Mouse (Mus musculus) intestine, postnatal 0 days (tissue): ENCODE measurements around the gene Ern1. TPM values are rescaled to one million over a fixed set of nuclear protein-coding genes. Genes with fewer than 3 reads are reported as not detected.
"Not testable (repeated sequence)": the region's sequence is repeated elsewhere in the genome, so short reads cannot be mapped to it uniquely, and the experiment has no call there.

Experiments used
- ATAC-seq: fragments of 200-750 bp; cut with Nextera tagmentation; 2 replicates; pipeline ENCODE4 v1.8.0; 2017; ENCODE audit warnings: mild to moderate bottlenecking, moderate TSS enrichment, moderate library complexity
- H3K27ac ChIP-seq: fragments of 300-500 bp; sonication (generic); 2 replicates; pipeline ENCODE4 v1.5.1; 2014; ENCODE audit warnings: mild to moderate bottlenecking, low read depth, low read length, moderate library complexity
- H3K27me3 ChIP-seq: fragments of 300-500 bp; sonication (generic); replicated peaks from 2 replicates; pipeline ENCODE4 v1.6.1; 2014; ENCODE audit warnings: low read length, mixed read lengths; ENCODE audit not compliant: control insufficient read depth, insufficient read depth
- H3K36me3 ChIP-seq: fragments of 300-500 bp; sonication (generic); 2 replicates; pipeline ENCODE4 v1.6.1; 2014; ENCODE audit warnings: mild to moderate bottlenecking, moderate library complexity; ENCODE audit not compliant: control insufficient read depth, insufficient read depth
- H3K4me1 ChIP-seq: fragments of 300-500 bp; sonication (generic); replicated peaks from 2 replicates; pipeline ENCODE4 v1.6.1; 2014; ENCODE audit warnings: antibody characterized with exemption, low read length, mixed read lengths; ENCODE audit not compliant: control insufficient read depth, insufficient read depth
- H3K4me2 ChIP-seq: fragments of 300-500 bp; sonication (generic); replicated peaks from 2 replicates; pipeline ENCODE4 v1.6.1; 2014; ENCODE audit warnings: low read depth, mild to moderate bottlenecking, moderate library complexity
- H3K4me3 ChIP-seq: fragments of 300-500 bp; sonication (generic); 2 replicates; pipeline ENCODE4 v1.5.1; 2014; ENCODE audit warnings: low read depth, low read length
- H3K9ac ChIP-seq: fragments of 300-500 bp; sonication (generic); 2 replicates; pipeline ENCODE4 v1.6.1; 2014; ENCODE audit warnings: mild to moderate bottlenecking, low read depth, low read length
- H3K9me3 ChIP-seq: fragments of 300-500 bp; sonication (generic); 2 replicates; pipeline ENCODE4 v1.6.1; 2016; ENCODE audit warnings: mixed run types; ENCODE audit not compliant: control insufficient read depth
- CTCF ChIP-seq: sonication (generic); IDR thresholded peaks from 2 replicates; pipeline ENCODE4 v1.5.1; 2016; ENCODE audit warnings: low read depth, mild to moderate bottlenecking, control low read depth, antibody characterized with exemption, moderate library complexity
- WGBS: fragments of 180-500 bp; shearing (Covaris S2); extraction: QIAGEN DNeasy Blood & Tissue Kit; methylation state at CpG from one replicate; pipeline ENCODE4 v1.1.7; 2014; 5-methylcytosine and 5-hydroxymethylcytosine counted together
- polyA plus RNA-seq: library from polyadenylated mRNA; unstranded; fragments of >200 nt; fragmentation: Nextera tagmentation; extraction: Ambion mirVana; gene quantifications from 2 replicates; pipeline ENCODE4 v1.2.1, GENCODE M21; 2015

Ern1 gene
- polyA plus RNA-seq, 1 experiment from 2014 or later, result 1.6 TPM

DNA sequence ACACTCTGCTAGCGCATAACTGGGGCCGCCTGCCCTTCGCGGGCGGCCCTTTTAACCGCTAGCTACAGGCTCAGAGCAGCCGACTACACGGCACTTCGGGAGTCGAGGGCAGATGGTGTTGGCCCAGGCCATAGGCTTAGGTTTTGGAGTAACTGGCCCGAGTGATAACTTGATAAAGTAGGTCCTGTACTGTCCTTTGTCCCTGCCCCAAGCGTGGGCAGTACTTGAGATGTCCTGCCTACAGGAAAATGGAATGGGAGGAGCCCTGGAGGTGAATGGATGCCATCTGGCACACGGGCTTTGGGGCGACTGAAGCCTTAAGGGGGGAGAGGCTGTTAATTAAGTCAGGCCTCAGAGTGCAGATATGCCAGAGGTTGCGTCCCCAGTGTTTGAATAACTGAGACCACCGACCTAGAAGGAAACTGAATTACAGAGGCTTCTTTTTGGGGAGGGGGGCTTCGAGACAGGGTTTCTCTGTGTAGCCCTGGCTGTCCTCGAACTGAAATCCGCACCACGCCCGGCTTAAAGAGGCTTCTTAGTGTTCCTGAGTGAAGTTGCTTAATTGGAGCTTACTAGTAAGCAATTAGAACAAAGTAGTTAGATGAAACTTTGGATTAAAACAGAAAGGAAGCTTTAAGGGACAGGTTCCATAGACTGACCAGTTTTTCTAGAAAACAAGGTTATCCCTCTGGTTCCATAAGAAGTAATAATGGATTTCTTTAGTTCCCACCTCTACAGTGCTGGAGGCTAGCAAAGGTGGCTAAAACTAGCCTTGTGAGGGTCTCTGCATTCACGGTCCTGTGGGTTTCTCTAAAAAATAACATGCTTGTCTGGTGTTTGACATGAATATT lies 13.9 kb upstream of the Ern1 start:
- peak overlapping the region; percentile 96 for H3K9ac ChIP-seq
- 3% methylated on average over 22 of the region's 22 CpGs for WGBS
- peak; percentile 51 for ATAC-seq
- no peaks in the 10 kb centered on the region for H3K27me3 ChIP-seq
- H3K4me1 ChIP-seq, result no peaks in the 10 kb centered on the region; the same call in 1 of the 2 replicates
- H3K36me3 ChIP-seq, result peaks cover 2% of the 10 kb centered on the region; the same call in 1 of the 2 replicates
- H3K4me3 ChIP-seq, result peak overlapping the region; percentile 81
- peak overlapping the region; percentile 91 for H3K4me2 ChIP-seq
- no peak for TF ChIP-seq CTCF
- H3K27ac ChIP-seq, result peak overlapping the region; percentile 93
- no peaks in the 10 kb centered on the region for H3K9me3 ChIP-seq

DNA sequence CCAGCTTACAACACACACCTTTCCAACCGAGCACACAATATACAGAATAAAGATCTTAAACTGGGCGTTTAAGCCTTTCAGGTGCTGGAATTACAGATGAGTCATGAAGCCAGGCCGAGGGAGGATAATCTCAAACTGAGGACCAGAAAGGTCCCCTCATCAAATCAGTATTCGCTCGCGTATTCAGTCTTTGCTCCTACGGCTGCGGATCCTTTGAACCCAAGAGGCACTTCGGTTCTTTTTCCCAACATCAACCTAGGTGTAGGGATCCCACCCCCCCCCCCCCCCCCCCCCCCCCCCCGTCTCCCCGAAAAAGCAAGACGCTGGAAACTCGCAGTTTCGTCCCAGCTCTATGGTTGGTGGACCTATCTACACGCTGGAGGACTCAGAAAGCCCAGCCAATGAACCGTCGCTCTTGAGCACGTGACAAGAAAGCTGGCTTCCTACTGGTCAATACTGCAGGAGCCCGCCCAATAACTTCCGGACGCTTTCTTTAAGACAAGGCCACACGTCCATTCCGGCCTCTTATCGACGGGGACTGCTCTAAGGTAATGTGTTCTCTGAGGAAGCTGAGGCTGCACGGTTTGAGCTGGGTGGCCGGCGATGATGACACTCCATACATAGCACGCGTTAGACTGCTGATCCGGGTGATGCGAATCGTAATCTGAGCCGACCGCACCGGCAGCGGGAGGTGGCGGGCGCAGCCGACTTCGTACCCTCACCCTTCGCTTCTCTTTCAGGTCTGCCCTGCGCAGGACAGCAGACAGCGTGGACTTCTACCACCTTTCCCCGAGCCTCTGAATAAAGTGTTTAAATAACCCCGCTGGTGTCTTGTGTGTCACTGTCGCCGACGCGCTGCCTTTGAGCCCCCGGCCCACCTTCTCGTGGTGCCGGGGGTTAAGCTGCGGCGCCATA lies 13.0 kb upstream of the Ern1 start:
- Histone ChIP-seq H3K4me2 (peak overlapping the region; percentile 91), H3K36me3 (no peaks in the 10 kb centered on the region; the same call in 1 of the 2 replicates), H3K4me3 (peak overlapping the region; percentile 81), H3K4me1 (no peaks in the 10 kb centered on the region; the same call in 1 of the 2 replicates), H3K9me3 (no peaks in the 10 kb centered on the region), H3K27ac (peak overlapping the region; percentile 93), H3K9ac (peak overlapping the region; percentile 96), H3K27me3 (no peaks in the 10 kb centered on the region)
- under 1% methylated on average over 53 of the region's 55 CpGs for WGBS
- TF ChIP-seq CTCF, result no peak
- peak; percentile 99 for ATAC-seq

DNA sequence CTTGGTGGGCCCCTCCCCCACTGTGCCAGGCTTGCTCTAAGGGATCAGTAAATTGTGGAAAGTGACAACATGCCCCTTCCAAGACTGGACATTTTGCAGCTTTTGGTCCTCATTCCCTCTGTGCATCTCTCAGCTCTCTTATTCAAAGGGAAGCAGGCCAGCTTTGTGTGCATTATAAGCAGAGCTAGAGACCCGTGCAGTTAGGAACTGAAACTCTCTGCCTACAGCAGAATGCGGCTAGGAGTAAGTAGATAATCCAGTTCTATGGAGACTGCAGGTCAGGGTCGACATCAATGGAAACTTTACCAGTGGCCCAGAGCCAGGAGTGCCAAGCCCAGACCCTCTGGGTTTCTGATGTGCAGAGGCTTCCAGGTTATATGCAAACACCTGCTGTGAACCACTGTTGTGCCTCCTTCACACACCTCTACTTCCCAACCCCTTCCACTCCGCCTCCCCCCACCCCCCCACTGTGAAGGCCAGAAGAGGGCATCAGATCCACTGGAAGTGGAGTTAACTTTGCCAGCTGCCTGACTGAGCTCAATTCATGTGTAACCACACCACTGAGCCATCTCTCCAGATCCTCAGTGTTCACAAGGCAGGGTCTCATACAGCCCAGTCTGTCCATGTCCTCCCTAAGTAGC lies 11.2 kb upstream of the Ern1 start:
- H3K27me3 ChIP-seq, result no peaks in the 10 kb centered on the region
- H3K36me3 ChIP-seq, result no peaks in the 10 kb centered on the region
- no peaks in the 10 kb centered on the region; the same call in 1 of the 2 replicates for H3K4me1 ChIP-seq
- no peak overlapping the region for H3K4me2 ChIP-seq
- 38% methylated on average over 4 of the region's 4 CpGs for WGBS
- TF ChIP-seq CTCF, result no peak
- no peak overlapping the region for H3K4me3 ChIP-seq
- H3K9ac ChIP-seq, result no peak overlapping the region
- H3K9me3 ChIP-seq, result no peaks in the 10 kb centered on the region
- ATAC-seq, result no peak
- no peak overlapping the region for H3K27ac ChIP-seq

DNA sequence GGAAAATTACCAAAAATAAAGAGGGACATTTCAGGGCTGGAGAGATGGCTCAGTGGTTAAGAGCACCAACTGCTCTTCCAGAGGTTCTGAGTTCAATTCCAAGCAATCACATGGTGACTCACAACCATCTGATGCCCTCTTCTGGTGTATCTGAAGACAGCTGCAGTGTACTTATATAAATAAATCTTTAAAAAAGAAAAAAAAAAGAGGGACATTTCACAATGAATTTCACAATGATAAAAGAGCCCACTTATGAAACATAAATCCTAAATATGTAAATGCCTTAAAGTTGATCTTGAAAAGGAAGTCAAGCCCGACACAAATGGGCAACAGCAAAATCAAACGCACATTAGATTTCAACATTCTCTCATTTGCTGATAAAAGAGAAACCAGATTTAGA lies 10.3 kb upstream of the Ern1 start:
- Histone ChIP-seq H3K4me1 (no peaks in the 10 kb centered on the region; the same call in 1 of the 2 replicates), H3K36me3 (no peaks in the 10 kb centered on the region), H3K4me3 (no peak overlapping the region), H3K9ac (no peak overlapping the region), H3K27ac (no peak overlapping the region), H3K9me3 (no peaks in the 10 kb centered on the region), H3K4me2 (no peak overlapping the region), H3K27me3 (no peaks in the 10 kb centered on the region)
- ATAC-seq, result no peak
- WGBS, result 81% methylated on average over 2 of the region's 2 CpGs
- TF ChIP-seq CTCF, result peak; percentile 28

DNA sequence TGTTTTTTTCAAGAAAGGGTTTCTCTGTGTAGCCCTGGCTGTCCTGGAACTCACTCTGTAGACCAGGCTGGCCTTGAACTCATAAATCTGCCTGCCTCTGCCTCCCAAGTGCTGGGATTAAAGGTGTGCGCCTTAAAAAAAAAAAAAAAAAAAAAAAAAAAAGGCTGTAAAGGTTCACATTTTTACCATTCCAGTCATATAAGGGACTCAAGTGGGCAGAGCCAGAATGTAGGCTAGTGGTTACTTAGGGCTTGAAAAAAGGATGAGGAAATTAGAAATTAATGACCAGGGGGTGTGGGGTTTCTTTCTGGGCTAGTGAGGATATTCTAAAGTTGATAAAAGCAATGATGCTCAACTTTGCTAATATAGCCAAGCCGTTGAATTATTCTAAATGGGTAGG lies 9.4 kb upstream of the Ern1 start:
- not testable (repeated sequence) for H3K4me3 ChIP-seq
- WGBS, result 90% methylated on average over 2 of the region's 2 CpGs

More for the DNA sequence above, 9.4 kb upstream of the Ern1 start:
- not testable (repeated sequence) for ATAC-seq, H3K4me2 ChIP-seq, H3K27me3 ChIP-seq, H3K4me1 ChIP-seq, H3K27ac ChIP-seq, H3K36me3 ChIP-seq, H3K9me3 ChIP-seq, H3K9ac ChIP-seq
